Mouse (Mus musculus) intestine, embryonic 14.5 days (tissue): ENCODE measurements at regions not wholly inside any gene's neighbourhood (a gene's known extent, or its start where the extent isn't known, plus 50 kb on each side); places are given as distances from the start of the nearest gene placed in this dataset.

Experiments used
- ATAC-seq: fragments of 200-750 bp; cut with Nextera tagmentation; replicated peaks from 2 replicates; pipeline ENCODE4 v1.8.0; 2017; ENCODE audit warnings: low read depth, moderate number of reproducible peaks, moderate TSS enrichment, moderate library complexity; ENCODE audit not compliant: low FRiP score, low TSS enrichment
- DNase-seq: peaks from one replicate; pipeline ENCODE4 v3.0.0-alpha.2; 2018; ENCODE audit warnings: low spot score
- H3K27ac ChIP-seq: fragments of 300-500 bp; sonication (generic); 2 replicates; pipeline ENCODE4 v1.5.1; 2014; ENCODE audit warnings: low read depth, mild to moderate bottlenecking, control low read depth
- H3K27me3 ChIP-seq: fragments of 300-500 bp; sonication (generic); replicated peaks from 2 replicates; pipeline ENCODE4 v1.6.1; 2014; ENCODE audit warnings: low read length, control low read depth; ENCODE audit not compliant: control insufficient read depth, insufficient read depth
- H3K36me3 ChIP-seq: fragments of 300-500 bp; sonication (generic); 2 replicates; pipeline ENCODE4 v1.6.1; 2014; ENCODE audit warnings: low read length, control low read depth; ENCODE audit not compliant: control insufficient read depth, insufficient read depth
- H3K4me1 ChIP-seq: fragments of 300-500 bp; sonication (generic); replicated peaks from 2 replicates; pipeline ENCODE4 v1.6.1; 2014; ENCODE audit warnings: low read length, control low read depth, mixed read lengths; ENCODE audit not compliant: control insufficient read depth, insufficient read depth
- H3K4me2 ChIP-seq: fragments of 300-500 bp; sonication (generic); 2 replicates; pipeline ENCODE4 v1.6.1; 2014; ENCODE audit warnings: low read length
- H3K4me3 ChIP-seq: fragments of 300-500 bp; sonication (generic); 2 replicates; pipeline ENCODE4 v1.5.1; 2014; ENCODE audit warnings: low read depth, low read length, control low read depth, mixed read lengths
- H3K9ac ChIP-seq: fragments of 300-500 bp; sonication (generic); 2 replicates; pipeline ENCODE4 v1.6.1; 2014; ENCODE audit warnings: mild to moderate bottlenecking, low read length
- H3K9me3 ChIP-seq: fragments of 300-500 bp; sonication (generic); 2 replicates; pipeline ENCODE4 v1.6.1; 2016; ENCODE audit warnings: low read length, control low read depth; ENCODE audit not compliant: control insufficient read depth
- WGBS: fragments of 180-500 bp; shearing (Covaris S2); extraction: QIAGEN DNeasy Blood & Tissue Kit; methylation state at CpG from one replicate; pipeline ENCODE4 v1.1.7; 2014; 5-methylcytosine and 5-hydroxymethylcytosine counted together

GRCm38 (mm10) chr5:54194846-54195245 is 196.5 kb downstream of the Stim2 start:
- Histone ChIP-seq H3K4me3 (no peak overlapping the region), H3K9ac (no peak overlapping the region), H3K4me2 (no peak overlapping the region), H3K36me3 (no peaks in the 10 kb centered on the region), H3K27me3 (no peaks in the 10 kb centered on the region), H3K27ac (no peak overlapping the region), H3K4me1 (no peaks in the 10 kb centered on the region), H3K9me3 (no peaks in the 10 kb centered on the region)
- WGBS = 65% methylated on average over 9 of the region's 9 CpGs
- no peak for ATAC-seq
- no peak for DNase-seq

- Histone ChIP-seq H3K27me3 (no peaks in the 10 kb centered on the region), H3K4me2 (no peak overlapping the region), H3K4me1 (no peaks in the 10 kb centered on the region), H3K27ac (no peak overlapping the region), H3K9me3 (no peaks in the 10 kb centered on the region), H3K9ac (no peak overlapping the region), H3K4me3 (no peak overlapping the region), H3K36me3 (no peaks in the 10 kb centered on the region)
- no peak for DNase-seq
- WGBS = 65% methylated on average over 3 of the region's 3 CpGs
- ATAC-seq = no peak
Measured at GRCm38 (mm10) chr5:54200032-54200431, 201.7 kb downstream of the Stim2 start.

GRCm38 (mm10) chr5:54200587-54200986 is 202.3 kb downstream of the Stim2 start:
- Histone ChIP-seq H3K27ac (no peak overlapping the region), H3K4me3 (no peak overlapping the region), H3K4me1 (no peaks in the 10 kb centered on the region), H3K4me2 (no peak overlapping the region), H3K27me3 (no peaks in the 10 kb centered on the region), H3K36me3 (no peaks in the 10 kb centered on the region), H3K9me3 (no peaks in the 10 kb centered on the region), H3K9ac (no peak overlapping the region)
- no peak for DNase-seq
- 85% methylated on average over 5 of the region's 5 CpGs for WGBS
- ATAC-seq = no peak

- Histone ChIP-seq H3K9me3 (no peaks in the 10 kb centered on the region), H3K4me3 (no peak overlapping the region), H3K27ac (no peak overlapping the region), H3K36me3 (no peaks in the 10 kb centered on the region), H3K9ac (no peak overlapping the region), H3K27me3 (no peaks in the 10 kb centered on the region), H3K4me2 (no peak overlapping the region), H3K4me1 (no peaks in the 10 kb centered on the region)
- ATAC-seq (no peak), DNase-seq (no peak)
Measured at GRCm38 (mm10) chr5:54211457-54211856, 213.2 kb downstream of the Stim2 start.

- H3K4me2 ChIP-seq = no peak overlapping the region
- H3K9me3 ChIP-seq = no peaks in the 10 kb centered on the region
- no peaks in the 10 kb centered on the region for H3K36me3 ChIP-seq
- H3K9ac ChIP-seq = no peak overlapping the region
- no peak overlapping the region for H3K27ac ChIP-seq
- DNase-seq (no peak), ATAC-seq (no peak)
- no peaks in the 10 kb centered on the region for H3K4me1 ChIP-seq
- 53% methylated on average over 5 of the region's 5 CpGs for WGBS
- no peak overlapping the region for H3K4me3 ChIP-seq
- H3K27me3 ChIP-seq = no peaks in the 10 kb centered on the region
Measured at GRCm38 (mm10) chr5:54212038-54212589, 213.8 kb downstream of the Stim2 start.

GRCm38 (mm10) chr5:54225031-54225430 is 226.7 kb downstream of the Stim2 start:
- no peak overlapping the region for H3K27ac ChIP-seq
- no peak overlapping the region for H3K4me3 ChIP-seq
- no peaks in the 10 kb centered on the region for H3K9me3 ChIP-seq
- ATAC-seq (no peak), DNase-seq (no peak)
- no peak overlapping the region for H3K4me2 ChIP-seq
- H3K9ac ChIP-seq = no peak overlapping the region
- H3K4me1 ChIP-seq = no peaks in the 10 kb centered on the region
- no peaks in the 10 kb centered on the region for H3K27me3 ChIP-seq
- H3K36me3 ChIP-seq = no peaks in the 10 kb centered on the region

GRCm38 (mm10) chr5:54234580-54234979 is 236.3 kb downstream of the Stim2 start:
- no peak overlapping the region for H3K4me3 ChIP-seq
- no peak overlapping the region for H3K4me2 ChIP-seq
- H3K36me3 ChIP-seq = no peaks in the 10 kb centered on the region
- no peak for ATAC-seq
- H3K9me3 ChIP-seq = no peaks in the 10 kb centered on the region
- H3K4me1 ChIP-seq = no peaks in the 10 kb centered on the region
- H3K27ac ChIP-seq = no peak overlapping the region
- no peak for DNase-seq
- no peaks in the 10 kb centered on the region for H3K27me3 ChIP-seq
- 60% methylated on average over 1 of the region's 1 CpGs for WGBS
- H3K9ac ChIP-seq = no peak overlapping the region

- Histone ChIP-seq H3K4me1 (no peaks in the 10 kb centered on the region), H3K36me3 (no peaks in the 10 kb centered on the region), H3K27me3 (no peaks in the 10 kb centered on the region), H3K9ac (no peak overlapping the region), H3K4me2 (no peak overlapping the region), H3K27ac (no peak overlapping the region), H3K4me3 (no peak overlapping the region), H3K9me3 (no peaks in the 10 kb centered on the region)
- no peak for ATAC-seq
- 60% methylated on average over 6 of the region's 6 CpGs for WGBS
- no peak for DNase-seq
Measured at GRCm38 (mm10) chr5:54235226-54235625, 236.9 kb downstream of the Stim2 start.

- ATAC-seq (no peak), DNase-seq (no peak)
- Histone ChIP-seq H3K4me3 (no peak overlapping the region), H3K9me3 (no peaks in the 10 kb centered on the region), H3K4me1 (peaks cover 4% of the 10 kb centered on the region; the same call in 1 of the 2 replicates), H3K27me3 (no peaks in the 10 kb centered on the region), H3K9ac (no peak overlapping the region), H3K36me3 (no peaks in the 10 kb centered on the region), H3K27ac (no peak overlapping the region), H3K4me2 (no peak overlapping the region)
- WGBS = 93% methylated on average over 2 of the region's 2 CpGs
Measured at GRCm38 (mm10) chr5:54237226-54237625, 238.9 kb downstream of the Stim2 start.
